Comparison of ENCODE assay signal across 16 mouse cellular contexts in genomic region chr16:32535157-32535751, GRCm38 (mm10). TPM values are rescaled to one million over a fixed set of nuclear protein-coding genes. Genes with fewer than 3 reads are reported as not detected.
DNase-seq lines count a peak whose midpoint lies in the region; ATAC-seq lines count a peak whose summit lies in the region.
"Had no signal": no experiment of that assay in that cellular context is flagged by ENCODE, and none has a peak within 500 bp of the region (broad histone marks: within the 10 kb centered on the region; RNA-seq: fewer than 3 reads in every experiment).

No protein-coding gene starts in this region.

- 0 out of 2 replicates have a peak, but pooled peaks have one; percentile 6 for ATAC-seq in kidney, embryonic 15.5 days (replicated peaks; ENCODE audit: low FRiP score)
- peak; percentile 38; the same call in 1 of the 2 replicates for ATAC-seq in heart, embryonic 16.5 days (replicated peaks; ENCODE audit: extremely low read depth, insufficient read depth, low FRiP score)
- no peak for ATAC-seq in CD4-positive, CD25-positive, alpha-beta regulatory T cell, adult 4 months
- no peak for ATAC-seq in midbrain, embryonic 14.5 days (ENCODE audit: low FRiP score, low TSS enrichment)
- ATAC-seq: intestine, embryonic 15.5 days had no signal

- H3K27me3 ChIP-seq in kidney, embryonic 15.5 days, result no peaks in the 10 kb centered on the region
- H3K27me3 ChIP-seq in heart, embryonic 16.5 days (ENCODE audit: control insufficient read depth, insufficient read depth, low read length), result no peaks in the 10 kb centered on the region
- no peaks in the 10 kb centered on the region for H3K27me3 ChIP-seq in midbrain, embryonic 14.5 days (ENCODE audit: control insufficient read depth, insufficient read depth, low read length)
- H3K27me3 ChIP-seq: intestine, embryonic 15.5 days; limb, embryonic 13.5 days; neural tube, embryonic 15.5 days had no signal

- H3K9ac ChIP-seq in kidney, embryonic 15.5 days, result no peak overlapping the region
- no peak overlapping the region for H3K9ac ChIP-seq in heart, embryonic 16.5 days (ENCODE audit: low read length)
- H3K9ac ChIP-seq in midbrain, embryonic 14.5 days (replicated peaks; ENCODE audit: low read length), result no peak overlapping the region
- H3K9ac ChIP-seq: intestine, embryonic 15.5 days; limb, embryonic 13.5 days; neural tube, embryonic 15.5 days had no signal

- H3K4me3 ChIP-seq in kidney, embryonic 15.5 days (replicated peaks), result no peak overlapping the region
- H3K4me3 ChIP-seq in heart, embryonic 16.5 days (ENCODE audit: low read length), result no peak overlapping the region
- H3K4me3 ChIP-seq in midbrain, embryonic 14.5 days (replicated peaks; ENCODE audit: low read depth, low read length), result no peak overlapping the region
- H3K4me3 ChIP-seq: intestine, embryonic 15.5 days; limb, embryonic 13.5 days; neural tube, embryonic 15.5 days had no signal

- H3K36me3 ChIP-seq in kidney, embryonic 15.5 days, result no peaks in the 10 kb centered on the region
- no peaks in the 10 kb centered on the region for H3K36me3 ChIP-seq in heart, embryonic 16.5 days (ENCODE audit: control insufficient read depth, insufficient read depth)
- no peaks in the 10 kb centered on the region for H3K36me3 ChIP-seq in midbrain, embryonic 14.5 days (ENCODE audit: control insufficient read depth, insufficient read depth, low read length)
- H3K36me3 ChIP-seq: intestine, embryonic 15.5 days; limb, embryonic 13.5 days; neural tube, embryonic 15.5 days had no signal

- H3K4me1 ChIP-seq in kidney, embryonic 15.5 days, result peaks cover 31% of the 10 kb centered on the region
- H3K4me1 ChIP-seq in heart, embryonic 16.5 days (ENCODE audit: control insufficient read depth, insufficient read depth, low read length), result peaks cover 18% of the 10 kb centered on the region
- H3K4me1 ChIP-seq in midbrain, embryonic 14.5 days (ENCODE audit: control insufficient read depth, insufficient read depth, low read length), result no peaks in the 10 kb centered on the region

- no peaks in the 10 kb centered on the region for H3K9me3 ChIP-seq in kidney, embryonic 15.5 days (replicated peaks)
- H3K9me3 ChIP-seq in heart, embryonic 16.5 days (replicated peaks; ENCODE audit: control insufficient read depth, low read length), result no peaks in the 10 kb centered on the region
- H3K9me3 ChIP-seq in midbrain, embryonic 14.5 days (ENCODE audit: control insufficient read depth, low read length), result no peaks in the 10 kb centered on the region
- H3K9me3 ChIP-seq: intestine, embryonic 15.5 days; limb, embryonic 13.5 days; neural tube, embryonic 15.5 days had no signal

- H3K27ac ChIP-seq in kidney, embryonic 15.5 days, result no peak overlapping the region
- peak overlapping the region; percentile 30 for H3K27ac ChIP-seq in heart, embryonic 16.5 days (ENCODE audit: low read length)
- H3K27ac ChIP-seq in midbrain, embryonic 14.5 days (replicated peaks; ENCODE audit: low read depth, low read length), result no peak overlapping the region
- H3K27ac ChIP-seq: intestine, embryonic 15.5 days; limb, embryonic 13.5 days; neural tube, embryonic 15.5 days had no signal

- no peak overlapping the region for H3K4me2 ChIP-seq in kidney, embryonic 15.5 days
- no peak overlapping the region for H3K4me2 ChIP-seq in heart, embryonic 16.5 days (ENCODE audit: low read depth, low read length)
- H3K4me2 ChIP-seq in midbrain, embryonic 14.5 days (ENCODE audit: low read length), result no peak overlapping the region
- H3K4me2 ChIP-seq: intestine, embryonic 15.5 days; limb, embryonic 13.5 days; midbrain, embryonic 11.5 days; neural tube, embryonic 15.5 days had no signal

- DNase-seq in kidney, postnatal 25 days, result no peak
- peak; percentile 77 for DNase-seq in adipocyte (ENCODE audit: low spot score)
- peak; percentile 39 for DNase-seq in embryo, embryonic 11 days
- no peak for DNase-seq in midbrain, embryonic 14.5 days
- no peak for DNase-seq in cerebellum, adult 9-10 months
- DNase-seq: cerebellum, postnatal 36 days; gastrocnemius, postnatal 14 days; layer of hippocampus, adult 9-11 months; right cerebral cortex, postnatal 4 days had no signal

- WGBS in kidney, embryonic 15.5 days, result 31% methylated on average over 5 of the region's 5 CpGs
- 26% methylated on average over 5 of the region's 5 CpGs for WGBS in heart, embryonic 16.5 days
- 19% methylated on average over 5 of the region's 5 CpGs for WGBS in midbrain, embryonic 14.5 days

RNA-seq across cellular contexts. Expression of gene Zdhhc19, which starts 39.2 kb away (rescaled TPM):
- not detected in 2 replicates for polyA plus RNA-seq in kidney, embryonic 15.5 days (2015; fragmentation: Nextera tagmentation; extraction: Ambion mirVana)
- not detected in 2 replicates for polyA plus RNA-seq in heart, embryonic 16.5 days (2015; fragmentation: Nextera tagmentation; extraction: Ambion mirVana)
- polyA plus RNA-seq in CD4-positive, CD25-positive, alpha-beta regulatory T cell, adult 4 months (2017; shearing (Covaris generic)), result not detected
- not detected in 2 replicates for polyA plus RNA-seq in midbrain, embryonic 14.5 days (2014; fragmentation: Nextera tagmentation; extraction: Ambion mirVana)
- polyA plus RNA-seq: limb, embryonic 13.5 days; midbrain, embryonic 11.5 days; neural tube, embryonic 15.5 days had no signal

RNA-seq across cellular contexts. Expression of gene Slc51a, which starts 47.6 kb away (rescaled TPM):
- 2.1 and 2.2 TPM in 2 replicates for polyA plus RNA-seq in kidney, embryonic 15.5 days (2015; fragmentation: Nextera tagmentation; extraction: Ambion mirVana)
- 0.59 and 2.4 TPM in 2 replicates for polyA plus RNA-seq in heart, embryonic 16.5 days (2015; fragmentation: Nextera tagmentation; extraction: Ambion mirVana)
- not detected for polyA plus RNA-seq in CD4-positive, CD25-positive, alpha-beta regulatory T cell, adult 4 months (2017; shearing (Covaris generic))
- polyA plus RNA-seq in midbrain, embryonic 14.5 days (2014; fragmentation: Nextera tagmentation; extraction: Ambion mirVana), result 0.16 TPM in 1 of 2 replicates, not detected in the other

Comparison
In these comparisons a context has a peak if more than half of its experiments do, and no peak if none do; other contexts are left out.
1. ATAC-seq: peak in kidney, embryonic 15.5 days (single experiment) and heart, embryonic 16.5 days (single experiment); none in CD4-positive, CD25-positive, alpha-beta regulatory T cell, adult 4 months (single experiment) and midbrain, embryonic 14.5 days (single experiment).
2. DNase-seq: peak in adipocyte (single experiment) and embryo, embryonic 11 days (single experiment); none in kidney, postnatal 25 days (0 of 2), midbrain, embryonic 14.5 days (single experiment) and cerebellum, adult 9-10 months (single experiment).